Mouse (Mus musculus): ENCODE measurements around the gene Rpn2. TPM values are rescaled to one million over a fixed set of nuclear protein-coding genes. Genes with fewer than 3 reads are reported as not detected.

Gene Rpn2
- polyA plus RNA-seq, 1 experiment, result 143 TPM

DNA sequence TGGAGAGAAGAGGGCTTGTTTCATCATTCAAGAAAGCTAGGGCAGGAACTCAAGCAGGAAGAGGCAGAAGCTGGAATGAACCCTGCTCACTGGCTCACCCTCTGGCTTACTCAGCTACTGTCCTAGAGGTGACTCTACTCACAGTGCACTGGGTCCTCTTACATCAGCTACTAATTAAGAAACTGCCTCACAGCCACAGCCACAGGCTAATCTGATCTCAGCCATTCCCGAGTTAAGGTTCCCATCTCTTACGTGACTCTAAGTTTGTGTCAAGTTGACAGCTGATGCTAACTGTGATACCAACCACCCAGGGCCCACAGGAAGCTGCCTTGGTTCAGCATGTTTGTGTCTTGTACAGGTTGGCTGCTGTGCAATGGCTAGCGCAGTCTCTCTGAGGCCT, 84.2 kb downstream of the Rpn2 start:
- H3K27ac ChIP-seq (ENCODE audit: insufficient read depth, low read length), result no peak overlapping the region
- TF ChIP-seq POLR2A (IDR thresholded peaks at IDR 0.05; ENCODE audit: borderline replicate concordance, insufficient read depth, low read length) (no peak), CTCF (IDR thresholded peaks at IDR 0.05; ENCODE audit: borderline replicate concordance, insufficient read depth, low read depth, low read length) (no peak)
- no peak overlapping the region for H3K4me3 ChIP-seq (replicated peaks; ENCODE audit: insufficient read depth, low read depth, low read length)
- H3K4me1 ChIP-seq (ENCODE audit: control insufficient read depth, insufficient read depth, low read length), result no peaks in the 10 kb centered on the region; the same call in 1 of the 2 replicates
- no peaks in the 10 kb centered on the region for H3K27me3 ChIP-seq (ENCODE audit: control insufficient read depth, insufficient read depth, low read length)
- no peak for DNase-seq
- 96% methylated on average over 3 of the region's 3 CpGs for WGBS

DNA sequence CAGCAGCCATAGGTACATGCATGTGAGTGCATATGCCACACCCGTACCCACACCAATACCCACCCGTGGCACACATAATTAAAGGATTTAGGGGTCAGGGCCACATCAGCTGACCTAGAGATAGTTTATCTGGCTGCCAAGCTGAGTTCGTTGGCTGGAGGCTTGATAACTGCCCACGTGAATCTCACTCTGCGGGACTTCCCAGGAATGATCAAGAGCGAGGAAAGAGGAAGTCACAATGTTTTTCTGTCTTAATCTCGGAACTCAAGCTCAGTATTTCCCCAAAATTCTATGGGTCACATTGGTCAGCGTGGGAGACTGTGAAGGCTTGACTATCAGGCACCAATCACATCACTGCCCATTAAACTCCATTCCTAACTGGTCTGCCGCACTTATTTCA, 87.9 kb downstream of the Rpn2 start:
- Histone ChIP-seq H3K27me3 (ENCODE audit: control insufficient read depth, insufficient read depth, low read length) (no peaks in the 10 kb centered on the region), H3K27ac (ENCODE audit: insufficient read depth, low read length) (no peak overlapping the region), H3K4me3 (replicated peaks; ENCODE audit: insufficient read depth, low read depth, low read length) (no peak overlapping the region), H3K4me1 (ENCODE audit: control insufficient read depth, insufficient read depth, low read length) (no peaks in the 10 kb centered on the region; the same call in 1 of the 2 replicates)
- no peak for DNase-seq
- no peak for TF ChIP-seq POLR2A (IDR thresholded peaks at IDR 0.05; ENCODE audit: borderline replicate concordance, insufficient read depth, low read length)
- TF ChIP-seq CTCF (IDR thresholded peaks at IDR 0.05; ENCODE audit: borderline replicate concordance, insufficient read depth, low read depth, low read length), result no peak
- WGBS, result 91% methylated on average over 9 of the region's 9 CpGs

DNA sequence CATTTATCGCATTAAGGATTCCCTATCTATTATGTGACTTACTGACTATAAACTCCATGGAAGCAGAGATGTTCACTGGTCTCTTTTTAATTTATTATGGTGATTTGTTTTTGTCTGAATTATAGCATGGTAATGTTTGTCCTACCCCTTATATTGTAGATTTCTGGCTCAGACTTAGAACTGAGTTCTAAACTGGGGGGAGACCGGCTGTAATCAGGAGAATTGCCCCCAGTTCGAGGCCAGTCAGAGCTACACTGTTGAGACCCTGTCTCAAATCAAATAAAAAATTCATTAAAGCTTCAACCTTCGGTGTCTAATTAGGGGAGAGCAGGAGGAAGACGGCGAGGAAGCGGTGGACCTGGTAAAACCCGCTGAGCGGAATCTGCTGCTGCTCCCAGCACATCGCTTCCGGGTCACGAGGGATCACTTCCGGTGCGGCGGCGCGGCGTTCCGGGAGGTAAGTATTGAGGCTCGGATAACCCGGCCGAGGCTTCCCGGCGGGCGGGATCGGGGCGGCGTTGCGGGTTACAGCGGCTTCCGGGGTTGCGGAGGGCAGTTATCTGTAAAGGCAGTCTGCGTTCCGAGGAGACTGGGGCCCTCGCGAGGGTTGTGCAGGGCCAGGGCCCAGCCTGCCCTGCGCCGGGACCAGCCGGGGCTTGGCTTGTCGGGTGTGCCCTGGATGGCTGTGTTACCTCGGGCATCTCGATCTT, 88.5 kb downstream of the Rpn2 start, which contains the start of gene Manbal:
Manbal (plus strand) TSS at position 411 of the 710 bp plus-strand sequence.
- no peak for TF ChIP-seq CTCF (IDR thresholded peaks at IDR 0.05; ENCODE audit: borderline replicate concordance, insufficient read depth, low read depth, low read length)
- TF ChIP-seq POLR2A (IDR thresholded peaks at IDR 0.05; ENCODE audit: borderline replicate concordance, insufficient read depth, low read length), result peak; percentile 80; the same call in 1 of the 2 replicates
- Histone ChIP-seq H3K27me3 (ENCODE audit: control insufficient read depth, insufficient read depth, low read length) (no peaks in the 10 kb centered on the region), H3K4me1 (ENCODE audit: control insufficient read depth, insufficient read depth, low read length) (no peaks in the 10 kb centered on the region; the same call in 1 of the 2 replicates), H3K27ac (ENCODE audit: insufficient read depth, low read length) (peak within 1 kb of the TSS; percentile 73), H3K4me3 (replicated peaks; ENCODE audit: insufficient read depth, low read depth, low read length) (peak within 1 kb of the TSS; percentile 70)
- DNase-seq, result peak; percentile 92 to 97
- 4% methylated on average over 42 of the region's 42 CpGs for WGBS

DNA sequence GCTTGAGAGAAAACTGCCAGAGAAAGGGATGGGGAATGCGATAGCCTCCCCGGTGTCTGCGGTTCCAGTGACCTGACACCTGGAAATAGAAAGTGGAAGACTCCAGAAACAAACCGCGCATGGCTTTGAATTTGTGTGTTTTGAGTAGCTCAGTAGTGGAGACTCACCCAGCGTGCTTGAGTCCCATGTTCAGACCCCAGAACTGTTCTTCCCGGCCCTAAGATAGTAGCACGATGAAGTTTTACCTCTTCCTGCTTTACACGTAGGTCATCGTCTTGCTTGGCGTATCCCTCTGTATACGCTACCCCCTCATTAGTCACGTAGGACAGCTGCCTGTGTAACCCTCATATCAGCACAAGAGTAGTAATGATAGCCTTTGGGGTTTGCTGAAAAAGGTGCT, 89.2 kb downstream of the Rpn2 start:
- no peaks in the 10 kb centered on the region; the same call in 1 of the 2 replicates for H3K4me1 ChIP-seq (ENCODE audit: control insufficient read depth, insufficient read depth, low read length)
- H3K27ac ChIP-seq (ENCODE audit: insufficient read depth, low read length), result peak overlapping the region; percentile 73; the same call in 1 of the 2 replicates
- 4% methylated on average over 13 of the region's 13 CpGs for WGBS
- peak overlapping the region; percentile 70 for H3K4me3 ChIP-seq (replicated peaks; ENCODE audit: insufficient read depth, low read depth, low read length)
- no peaks in the 10 kb centered on the region for H3K27me3 ChIP-seq (ENCODE audit: control insufficient read depth, insufficient read depth, low read length)
- no peak for DNase-seq
- TF ChIP-seq POLR2A (IDR thresholded peaks at IDR 0.05; ENCODE audit: borderline replicate concordance, insufficient read depth, low read length), result no peak
- no peak for TF ChIP-seq CTCF (IDR thresholded peaks at IDR 0.05; ENCODE audit: borderline replicate concordance, insufficient read depth, low read depth, low read length)

DNA sequence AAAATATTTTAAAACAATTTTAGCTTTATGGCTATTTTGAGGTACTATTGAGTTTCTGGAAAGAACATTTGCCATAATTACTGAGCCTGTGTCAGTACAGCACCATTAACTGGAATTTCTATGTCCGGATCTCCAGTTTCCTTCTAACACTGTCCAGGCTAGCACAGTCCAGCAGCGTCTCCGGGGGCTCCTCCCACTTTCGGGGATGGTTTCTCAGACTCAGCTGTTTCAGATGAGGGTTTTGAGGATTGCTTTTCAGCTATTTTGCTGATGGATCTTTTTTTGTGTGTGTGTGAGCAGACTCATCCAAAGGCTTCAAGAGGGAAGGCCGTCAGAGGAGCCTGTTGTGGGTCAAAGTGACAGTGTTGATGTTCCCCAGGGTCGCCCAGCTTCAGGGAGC, 92.9 kb downstream of the Rpn2 start:
- no peaks in the 10 kb centered on the region; the same call in none of the 2 replicates for H3K4me1 ChIP-seq (ENCODE audit: control insufficient read depth, insufficient read depth, low read length)
- no peaks in the 10 kb centered on the region for H3K27me3 ChIP-seq (ENCODE audit: control insufficient read depth, insufficient read depth, low read length)
- H3K4me3 ChIP-seq (replicated peaks; ENCODE audit: insufficient read depth, low read depth, low read length), result no peak overlapping the region
- H3K27ac ChIP-seq (ENCODE audit: insufficient read depth, low read length), result no peak overlapping the region
- DNase-seq, result no peak
- WGBS, result 78% methylated on average over 6 of the region's 6 CpGs
- TF ChIP-seq POLR2A (IDR thresholded peaks at IDR 0.05; ENCODE audit: borderline replicate concordance, insufficient read depth, low read length) (no peak), CTCF (IDR thresholded peaks at IDR 0.05; ENCODE audit: borderline replicate concordance, insufficient read depth, low read depth, low read length) (no peak)

DNA sequence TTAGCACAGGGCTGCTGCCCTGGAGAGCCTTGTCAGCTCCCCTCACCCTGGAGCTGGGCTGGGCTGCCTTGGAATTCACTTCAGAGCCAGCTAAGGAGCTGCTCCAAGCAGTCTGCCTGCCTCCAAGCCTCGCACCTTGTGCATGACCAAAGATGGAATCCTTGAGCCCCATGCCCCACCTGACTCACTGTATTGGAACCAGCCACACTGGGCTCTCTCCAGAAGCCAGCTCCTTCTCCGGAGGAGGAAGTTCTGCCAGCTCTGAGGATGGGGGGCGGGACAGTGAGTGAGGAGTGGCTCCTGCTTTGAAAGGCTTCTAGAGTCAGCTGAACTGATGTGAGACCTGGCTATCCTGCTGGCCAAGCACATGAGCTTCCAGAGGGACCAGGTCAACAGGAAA, 94.9 kb downstream of the Rpn2 start:
- WGBS, result 55% methylated on average over 3 of the region's 3 CpGs
- Histone ChIP-seq H3K4me3 (replicated peaks; ENCODE audit: insufficient read depth, low read depth, low read length) (no peak overlapping the region), H3K4me1 (ENCODE audit: control insufficient read depth, insufficient read depth, low read length) (no peaks in the 10 kb centered on the region; the same call in 1 of the 2 replicates), H3K27ac (ENCODE audit: insufficient read depth, low read length) (no peak overlapping the region), H3K27me3 (ENCODE audit: control insufficient read depth, insufficient read depth, low read length) (no peaks in the 10 kb centered on the region)
- no peak for DNase-seq
- TF ChIP-seq CTCF (IDR thresholded peaks at IDR 0.05; ENCODE audit: borderline replicate concordance, insufficient read depth, low read depth, low read length) (no peak), POLR2A (IDR thresholded peaks at IDR 0.05; ENCODE audit: borderline replicate concordance, insufficient read depth, low read length) (no peak)

DNA sequence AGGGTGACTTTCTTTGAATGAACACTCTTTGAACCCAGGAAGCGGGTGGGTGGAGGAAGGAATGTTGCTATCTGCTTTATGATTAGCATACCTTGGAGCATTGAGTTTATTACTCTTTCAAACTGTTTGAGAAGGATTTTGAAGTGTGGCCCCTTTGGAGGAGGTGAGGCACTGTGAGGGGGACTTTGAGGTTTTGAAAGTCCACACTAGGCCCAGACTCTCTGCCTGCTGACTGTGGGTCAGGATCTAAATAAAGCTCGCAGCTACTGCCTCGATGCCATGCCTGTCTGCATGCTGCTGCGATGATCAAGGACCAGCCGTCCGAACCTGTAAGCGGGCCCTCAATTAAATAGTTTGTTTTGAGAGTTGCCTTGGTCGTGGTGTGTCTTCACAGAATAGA, 96.2 kb downstream of the Rpn2 start:
- no peak for TF ChIP-seq POLR2A (IDR thresholded peaks at IDR 0.05; ENCODE audit: borderline replicate concordance, insufficient read depth, low read length)
- TF ChIP-seq CTCF (IDR thresholded peaks at IDR 0.05; ENCODE audit: borderline replicate concordance, insufficient read depth, low read depth, low read length), result no peak
- no peak for DNase-seq
- no peak overlapping the region for H3K4me3 ChIP-seq (replicated peaks; ENCODE audit: insufficient read depth, low read depth, low read length)
- no peaks in the 10 kb centered on the region; the same call in 1 of the 2 replicates for H3K4me1 ChIP-seq (ENCODE audit: control insufficient read depth, insufficient read depth, low read length)
- no peaks in the 10 kb centered on the region for H3K27me3 ChIP-seq (ENCODE audit: control insufficient read depth, insufficient read depth, low read length)
- 63% methylated on average over 8 of the region's 8 CpGs for WGBS
- H3K27ac ChIP-seq (ENCODE audit: insufficient read depth, low read length), result no peak overlapping the region

Other genes with a start within 250 kb of the Rpn2 start
- gene Soga1, start 199.8 kb upstream of the Rpn2 start, polyA plus RNA-seq (2012; rRNA removed), result 38.3 and 50.1 TPM in 2 replicates
- 6.0 and 7.1 TPM in 2 replicates for gene Tldc2, start 192.0 kb upstream of the Rpn2 start, polyA plus RNA-seq (2012; rRNA removed)
- 22.4 and 22.6 TPM in 2 replicates for gene Samhd1, start 143.8 kb upstream of the Rpn2 start, polyA plus RNA-seq (2012; rRNA removed)
- gene Rbl1, start 74.5 kb upstream of the Rpn2 start, polyA plus RNA-seq (2012; rRNA removed), result 2.8 and 3.1 TPM in 2 replicates
- gene Mroh8, start 532 bp downstream of the Rpn2 start, polyA plus RNA-seq (2012; rRNA removed), result 1.1 and 1.3 TPM in 2 replicates
- 0.28 TPM in 1 of 2 replicates, not detected in the other for gene Ghrh, start 68.5 kb downstream of the Rpn2 start, polyA plus RNA-seq (2012; rRNA removed)
- gene Manbal, start 88.6 kb downstream of the Rpn2 start, polyA plus RNA-seq (2012; rRNA removed), result 96.2 and 101 TPM in 2 replicates
- gene Src, start 139.4 kb downstream of the Rpn2 start, polyA plus RNA-seq (2012; rRNA removed), result 47.0 and 48.3 TPM in 2 replicates